Mouse (Mus musculus): Measurements from ENCODE around the gene Dgki. TPM values are rescaled to one million over a fixed set of nuclear protein-coding genes. Genes with fewer than 3 reads are reported as not detected.

Gene Dgki
- total and polyA plus RNA-seq, 3 experiments: 4.4 to 8.7 (median 7.7) TPM

DNA sequence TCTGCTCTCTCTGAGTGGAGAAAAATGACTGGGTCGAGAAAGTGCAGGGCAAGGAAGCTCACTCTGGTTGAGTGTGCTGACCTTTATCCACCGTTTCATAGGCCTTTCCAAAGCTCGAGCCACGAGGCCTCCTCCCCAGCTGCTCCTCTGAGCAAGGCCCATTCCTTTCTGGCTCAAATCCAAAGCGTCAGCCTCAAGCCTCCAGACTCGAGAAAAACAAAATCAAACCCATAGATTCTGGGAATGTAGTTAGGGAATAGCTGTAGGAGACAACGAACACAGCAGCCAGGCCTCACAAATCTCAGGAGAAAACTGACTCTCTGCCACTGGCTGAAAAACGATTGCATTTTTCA, 26.6 kb upstream of the Dgki start:
- no peaks in the 10 kb centered on the region for H3K9me3 ChIP-seq (replicated peaks; ENCODE audit: low read length)
- TF ChIP-seq JUN (IDR thresholded peaks at IDR 0.05; ENCODE audit: insufficient read depth, low read depth, low read length): no peak
- TF ChIP-seq ELF1 (IDR thresholded peaks at IDR 0.05; ENCODE audit: low read depth, low read length): no peak
- no peak for TF ChIP-seq IRF4 (IDR thresholded peaks at IDR 0.05; ENCODE audit: low read depth, low read length)
- TF ChIP-seq RCOR1 (conservative IDR thresholded peaks at IDR 0.05; ENCODE audit: low read depth, low read length): no peak
- TF ChIP-seq JUND (conservative IDR thresholded peaks at IDR 0.05; ENCODE audit: low read depth, low read length): no peak
- TF ChIP-seq CHD1 (IDR thresholded peaks at IDR 0.05; ENCODE audit: low read depth, low read length): no peak
- no peak for TF ChIP-seq TBP (conservative IDR thresholded peaks at IDR 0.05; ENCODE audit: low read depth, low read length)
- no peak for TF ChIP-seq MAX (IDR thresholded peaks at IDR 0.05; ENCODE audit: low read length)
- H3K4me1 ChIP-seq (ENCODE audit: control insufficient read depth in 1 of 2, insufficient read depth in 2 of 2): peaks cover 9 to 27% of the 10 kb centered on the region in 2 experiments
- peaks cover 10 to 12% of the 10 kb centered on the region in 2 experiments for H3K36me3 ChIP-seq (replicated peaks in 1 of 2; ENCODE audit: control insufficient read depth in 1 of 2, insufficient read depth in 1 of 2, low read length in 1 of 2)
- no peak overlapping the region for H3K9ac ChIP-seq (ENCODE audit: insufficient read depth, low read depth)
- no peak overlapping the region for H3K4me3 ChIP-seq (replicated peaks in 1 of 3; ENCODE audit: low read depth in 2 of 3, low read length in 2 of 3, poor library complexity in 1 of 3)
- no peak overlapping the region for H3K4me2 ChIP-seq (ENCODE audit: insufficient read depth, low read depth, poor library complexity, severe bottlenecking)
- in situ Hi-C loops (cut with MboI; ENCODE audit: low pct_ligation_motif_present, low pct_unique_long_range_greater_than_20kb, low sequenced_read_pairs): loop anchor here (25.0 kb wide), 1 partner anchor 639 kb away; no protein-coding TSS in a partner anchor
- no peaks in the 10 kb centered on the region for H3K27me3 ChIP-seq (replicated peaks)
- H3K27ac ChIP-seq (ENCODE audit: insufficient read depth, low read depth): no peak overlapping the region
- DNase-seq (ENCODE audit: extremely low read depth): no peak
- dilution Hi-C loops (cut with MboI; ENCODE audit: extremely low pct_ligation_motif_present, extremely low pct_unique_long_range_greater_than_20kb, low sequenced_read_pairs): no loop called here
- H3K79me2 ChIP-seq (replicated peaks; ENCODE audit: control insufficient read depth, extremely low read depth, insufficient read depth, poor library complexity, severe bottlenecking): no peaks in the 10 kb centered on the region

DNA sequence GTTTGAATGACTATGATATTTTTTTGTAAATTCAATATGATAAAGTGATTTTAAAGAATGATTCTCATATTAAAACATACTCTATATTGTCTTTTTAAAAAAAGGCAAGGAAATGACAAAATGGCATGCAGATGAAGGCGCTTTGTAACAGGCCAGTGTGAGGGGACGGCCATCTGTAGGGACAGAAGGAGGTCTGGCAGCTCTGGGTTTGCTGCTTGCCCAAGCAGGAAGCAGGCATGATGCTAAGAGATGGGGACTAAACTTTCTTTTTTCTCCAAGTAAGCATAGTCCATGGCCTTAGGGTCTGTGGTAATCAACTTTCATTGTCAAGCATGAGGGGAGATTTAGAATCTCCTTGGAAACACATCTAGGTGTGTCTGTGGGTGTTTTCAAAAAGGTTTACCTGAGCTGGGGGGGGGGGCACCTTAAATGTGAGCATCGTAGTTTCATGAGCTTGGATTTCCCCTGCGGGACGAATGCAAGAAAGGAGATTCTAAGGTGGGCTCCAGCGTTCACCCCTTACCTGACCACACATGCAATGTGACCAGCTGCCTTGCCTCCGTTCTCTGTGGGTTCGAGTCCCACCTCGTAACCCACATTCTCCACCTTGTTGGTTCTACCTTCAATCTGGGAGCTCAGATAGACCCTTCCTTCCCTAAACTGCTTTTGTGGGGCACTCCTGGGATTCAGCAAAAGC, 26.1 kb upstream of the Dgki start:
- no peaks in the 10 kb centered on the region for H3K27me3 ChIP-seq (replicated peaks)
- no peak overlapping the region for H3K27ac ChIP-seq (ENCODE audit: insufficient read depth, low read depth)
- no peak overlapping the region for H3K4me2 ChIP-seq (ENCODE audit: insufficient read depth, low read depth, poor library complexity, severe bottlenecking)
- in situ Hi-C loops (cut with MboI; ENCODE audit: low pct_ligation_motif_present, low pct_unique_long_range_greater_than_20kb, low sequenced_read_pairs) (loop anchor here (25.0 kb wide), 1 partner anchor 639 kb away; no protein-coding TSS in a partner anchor), dilution Hi-C loops (cut with MboI; ENCODE audit: extremely low pct_ligation_motif_present, extremely low pct_unique_long_range_greater_than_20kb, low sequenced_read_pairs) (no loop called here)
- no peaks in the 10 kb centered on the region for H3K9me3 ChIP-seq (replicated peaks; ENCODE audit: low read length)
- H3K4me3 ChIP-seq (replicated peaks in 1 of 3; ENCODE audit: low read depth in 2 of 3, low read length in 2 of 3, poor library complexity in 1 of 3): no peak overlapping the region
- H3K4me1 ChIP-seq (ENCODE audit: control insufficient read depth in 1 of 2, insufficient read depth in 2 of 2): peaks cover 9 to 27% of the 10 kb centered on the region in 2 experiments
- peaks cover 5 to 7% of the 10 kb centered on the region in 2 experiments for H3K36me3 ChIP-seq (replicated peaks in 1 of 2; ENCODE audit: control insufficient read depth in 1 of 2, insufficient read depth in 1 of 2, low read length in 1 of 2)
- TF ChIP-seq CHD1 (IDR thresholded peaks at IDR 0.05; ENCODE audit: low read depth, low read length): no peak
- no peak for TF ChIP-seq TCF12 (IDR thresholded peaks at IDR 0.05; ENCODE audit: low read depth, low read length)
- no peak for TF ChIP-seq JUN (IDR thresholded peaks at IDR 0.05; ENCODE audit: insufficient read depth, low read depth, low read length)
- TF ChIP-seq POLR2AphosphoS2 (IDR thresholded peaks at IDR 0.05; ENCODE audit: low read depth, low read length): no peak
- no peak for TF ChIP-seq HCFC1 (IDR thresholded peaks at IDR 0.05; ENCODE audit: low read depth, low read length)
- no peak for TF ChIP-seq ETS1 (conservative IDR thresholded peaks at IDR 0.05; ENCODE audit: low read depth, low read length)
- no peak for TF ChIP-seq SMC3 (IDR thresholded peaks at IDR 0.05; ENCODE audit: low read depth, low read length)
- no peak for TF ChIP-seq MAZ (IDR thresholded peaks at IDR 0.05; ENCODE audit: low read depth, low read length)
- no peak for TF ChIP-seq TBP (conservative IDR thresholded peaks at IDR 0.05; ENCODE audit: low read depth, low read length)
- no peak for TF ChIP-seq ZC3H11A (IDR thresholded peaks at IDR 0.05; ENCODE audit: low read depth, low read length)
- TF ChIP-seq USF2 (conservative IDR thresholded peaks at IDR 0.05; ENCODE audit: low read depth, low read length): no peak
- TF ChIP-seq MYC (IDR thresholded peaks at IDR 0.05; ENCODE audit: low read depth, low read length): no peak
- TF ChIP-seq MXI1 (IDR thresholded peaks at IDR 0.05; ENCODE audit: low read depth, low read length): no peak
- no peak for TF ChIP-seq MEF2A (IDR thresholded peaks at IDR 0.05; ENCODE audit: borderline replicate concordance, low read depth, low read length)
- TF ChIP-seq UBTF (IDR thresholded peaks at IDR 0.05; ENCODE audit: low read depth, low read length): no peak
- no peak for TF ChIP-seq PAX5 (IDR thresholded peaks at IDR 0.05; ENCODE audit: low read length)
- no peak for TF ChIP-seq EP300 (IDR thresholded peaks at IDR 0.05; ENCODE audit: low read length)
- no peak overlapping the region for H3K9ac ChIP-seq (ENCODE audit: insufficient read depth, low read depth)
- no peak for DNase-seq (ENCODE audit: extremely low read depth)
- H3K79me2 ChIP-seq (replicated peaks; ENCODE audit: control insufficient read depth, extremely low read depth, insufficient read depth, poor library complexity, severe bottlenecking): no peaks in the 10 kb centered on the region

All from CH12.LX (cell line).